Mouse (Mus musculus) sigmoid colon, adult 10 weeks (tissue): ENCODE results near the gene Dnajc27. TPM values are rescaled to one million over a fixed set of nuclear protein-coding genes. Genes with fewer than 3 reads are reported as not detected.

Experiments used
- polyA plus RNA-seq: library from polyadenylated mRNA; stranded (reverse); fragments of 350-450 nt; fragmentation: Illumina TruSeq; extraction: RNeasy Lipid Tissue Mini Kit (QIAGEN cat#74804); gene quantifications from one replicate; pipeline ENCODE4 v1.2.3, GENCODE M21; 2014; ENCODE audit warnings: low read depth, low replicate concordance

Dnajc27 gene
- 1.8 TPM for polyA plus RNA-seq

GRCm38 (mm10) chr12:4082132-4083001, at the start of gene Dnajc27:
Gene Dnajc27 (plus strand): TSS chr12:4082583.

GRCm38 (mm10) chr12:4038061-4039041, 44.0 kb upstream of the Dnajc27 start, which contains the start of gene Efr3b:
Gene Efr3b (minus strand): TSS chr12:4038915.

GRCm38 (mm10) chr12:4132941-4133846, 50.8 kb downstream of the Dnajc27 start, which contains the start of gene Adcy3:
Gene Adcy3 (plus strand): TSS chr12:4133103.

Other genes starting within 250 kb of the Dnajc27 start
- not detected for gene Pomc, start 127.6 kb upstream of the Dnajc27 start, polyA plus RNA-seq
- gene Efr3b, start 43.7 kb upstream of the Dnajc27 start, polyA plus RNA-seq = 0.85 TPM
- gene Adcy3, start 50.5 kb downstream of the Dnajc27 start, polyA plus RNA-seq = 0.47 TPM
- gene Ptrhd1, start 151.4 kb downstream of the Dnajc27 start, polyA plus RNA-seq = 2.6 TPM
- gene Cenpo, start 151.7 kb downstream of the Dnajc27 start, polyA plus RNA-seq = 8.5 TPM